Mouse (Mus musculus): ENCODE results near the gene Fuk. TPM values are rescaled to one million over a fixed set of nuclear protein-coding genes. Genes with fewer than 3 reads are reported as not detected.
"Not testable (repeated sequence)": the region's sequence is repeated elsewhere in the genome, so short reads cannot be mapped to it uniquely, and the experiment has no call there.

Gene Fuk
- total RNA-seq, 2 experiments from 2014 or later: 3.2 to 3.3 TPM

DNA sequence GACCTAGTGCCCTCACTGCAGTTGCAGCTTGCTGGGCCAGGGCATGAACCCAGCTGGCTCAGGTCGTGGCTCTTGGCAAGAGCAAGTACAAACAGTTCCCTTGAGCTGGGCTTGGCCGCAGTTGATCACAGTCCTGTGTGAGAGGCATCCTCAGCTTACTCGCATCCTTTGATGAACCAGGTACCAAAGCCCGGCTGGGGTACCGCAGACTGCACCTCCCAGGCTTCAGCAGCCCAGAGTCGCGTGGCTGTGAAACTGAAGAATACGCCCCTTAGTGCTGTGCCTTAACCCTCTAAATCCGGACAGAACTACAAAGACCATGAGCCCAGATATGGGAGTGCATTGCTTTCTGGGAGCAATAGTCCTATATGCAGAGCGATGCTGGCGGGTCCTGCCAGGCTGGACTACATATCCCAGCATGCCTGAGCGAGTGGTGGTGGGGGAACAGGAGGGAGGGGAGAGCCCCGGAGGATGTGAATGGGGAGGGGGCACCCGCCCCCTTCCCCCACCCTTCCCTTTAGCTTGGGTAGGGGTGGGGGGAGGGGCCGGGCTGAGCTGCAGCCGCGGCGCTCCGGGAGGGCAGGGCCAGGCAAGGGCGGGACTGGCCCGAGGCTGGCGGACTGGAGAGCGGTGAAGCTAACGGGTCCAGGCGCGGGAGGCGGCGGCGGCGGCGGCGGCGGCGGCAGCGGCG, 17.2 kb upstream of the Fuk start, which contains the start of gene St3gal2:
Gene St3gal2 (plus strand): TSS at position 582 of the 691 bp plus-strand sequence.
- DNase-seq: peak; percentile 95

DNA sequence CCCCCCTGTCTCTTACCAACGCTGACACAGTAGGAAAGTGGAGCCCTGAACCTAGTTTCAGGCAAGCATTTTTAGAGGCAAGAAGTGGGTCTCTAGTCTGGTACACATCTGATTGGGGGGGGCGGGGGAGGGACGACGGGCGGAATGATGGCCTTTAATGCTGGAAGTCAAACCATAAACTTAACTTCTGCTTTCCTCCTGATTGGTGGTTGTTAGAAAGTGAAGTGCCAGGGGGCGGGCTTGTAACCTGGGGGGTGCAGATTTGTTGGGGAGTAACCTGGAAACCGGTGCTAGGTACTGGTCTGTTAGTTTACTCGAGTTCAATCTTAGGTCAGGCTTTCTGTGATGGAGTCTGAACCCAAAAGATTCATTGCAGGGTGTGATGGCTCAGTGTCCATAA, 16.2 kb upstream of the Fuk start:
- no peak for DNase-seq

- DNase-seq: no peak
These were observed 15.7 kb upstream of the Fuk start for GRCm38 (mm10) chr8:110918027-110918426.

GRCm38 (mm10) chr8:110917415-110917814, 15.1 kb upstream of the Fuk start:
- DNase-seq: no peak

- no peak for DNase-seq
These were observed 9.6 kb upstream of the Fuk start for GRCm38 (mm10) chr8:110911576-110912570.

GRCm38 (mm10) chr8:110909850-110910249, 7.6 kb upstream of the Fuk start:
- DNase-seq: not testable (repeated sequence)

DNA sequence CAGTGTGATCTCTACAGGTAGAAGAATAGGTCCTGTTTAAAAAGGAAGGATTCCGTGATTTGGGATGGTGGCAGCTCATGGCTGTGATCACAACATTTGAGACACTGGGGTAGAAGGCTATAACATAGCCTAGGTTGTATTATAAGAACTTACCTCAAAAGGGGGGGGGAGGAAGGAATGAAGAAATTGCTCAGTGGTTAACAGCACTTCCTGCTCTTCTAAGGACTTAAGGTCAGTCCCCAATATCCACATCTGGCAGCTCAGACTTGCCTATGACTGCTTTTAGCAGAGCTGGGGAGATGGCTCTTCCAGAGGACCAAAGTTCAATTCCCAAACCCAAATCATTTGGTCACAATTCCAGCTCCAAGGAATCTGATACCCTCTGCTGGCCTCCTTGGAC, 4.4 kb upstream of the Fuk start:
- DNase-seq: no peak

GRCm38 (mm10) chr8:110905404-110905803, 3.1 kb upstream of the Fuk start:
- no peak for DNase-seq

- no peak for DNase-seq
These were observed 284 bp upstream of the Fuk start for GRCm38 (mm10) chr8:110902579-110902965.

DNA sequence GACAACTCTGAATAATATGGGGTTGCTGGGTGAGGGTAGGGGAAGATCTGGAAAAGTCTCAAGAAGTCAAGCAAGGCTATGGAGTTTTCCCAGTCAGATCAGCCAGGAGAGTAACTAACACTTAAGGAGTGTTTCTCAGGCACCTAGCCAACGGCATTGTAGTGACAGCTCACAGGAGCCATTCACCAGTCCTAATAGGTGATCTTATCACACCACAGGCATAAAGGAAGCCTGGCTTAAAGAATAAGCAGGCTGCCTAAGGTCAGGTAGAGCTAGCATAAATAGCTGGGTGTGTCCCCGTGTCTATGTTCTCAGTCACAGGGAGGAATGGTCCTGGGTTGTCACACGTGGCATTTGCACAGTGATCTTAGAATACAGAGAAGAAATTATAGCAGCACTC, 1.2 kb downstream of the Fuk start:
- no peak for DNase-seq

- DNase-seq: no peak
These were observed 4.8 kb downstream of the Fuk start for GRCm38 (mm10) chr8:110897495-110897894.

GRCm38 (mm10) chr8:110895812-110896211, 6.5 kb downstream of the Fuk start:
- DNase-seq: no peak

- DNase-seq: no peak
These were observed 7.0 kb downstream of the Fuk start for GRCm38 (mm10) chr8:110895254-110895653.

GRCm38 (mm10) chr8:110894851-110895250, 7.4 kb downstream of the Fuk start:
- DNase-seq: no peak

GRCm38 (mm10) chr8:110892913-110893312, 9.4 kb downstream of the Fuk start:
- no peak for DNase-seq

- no peak for DNase-seq
These were observed 10.2 kb downstream of the Fuk start for GRCm38 (mm10) chr8:110892040-110892439.

DNA sequence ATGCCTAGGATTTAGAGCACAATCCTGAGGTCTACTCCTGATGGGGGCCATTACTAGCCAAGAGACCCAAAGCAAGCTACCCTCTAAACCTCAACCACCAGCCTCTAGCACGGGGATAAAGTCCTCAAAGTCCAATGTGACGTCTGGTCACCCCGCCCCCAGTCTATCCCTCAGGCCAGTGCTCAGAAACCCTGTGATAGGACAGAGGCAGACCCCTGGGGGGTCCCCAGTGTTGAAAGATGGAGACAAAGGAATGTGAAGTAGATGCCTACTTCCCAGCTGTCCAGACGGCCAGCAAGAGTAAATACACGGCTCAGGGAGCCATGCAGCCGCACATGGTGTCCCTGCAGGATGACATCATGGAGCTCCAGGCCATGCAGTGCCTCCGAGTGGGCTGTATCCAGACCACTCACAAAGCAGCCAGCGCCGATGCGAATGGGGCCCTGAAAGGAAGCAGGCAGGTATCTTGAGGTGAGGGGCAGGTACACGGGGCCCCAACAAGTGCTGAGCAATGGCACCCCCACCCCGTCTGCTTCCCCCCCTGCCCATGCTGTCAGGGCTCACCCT, 12.3 kb downstream of the Fuk start:
- DNase-seq: no peak

GRCm38 (mm10) chr8:110888860-110889259, 13.4 kb downstream of the Fuk start:
- peak; percentile 54 for DNase-seq

DNA sequence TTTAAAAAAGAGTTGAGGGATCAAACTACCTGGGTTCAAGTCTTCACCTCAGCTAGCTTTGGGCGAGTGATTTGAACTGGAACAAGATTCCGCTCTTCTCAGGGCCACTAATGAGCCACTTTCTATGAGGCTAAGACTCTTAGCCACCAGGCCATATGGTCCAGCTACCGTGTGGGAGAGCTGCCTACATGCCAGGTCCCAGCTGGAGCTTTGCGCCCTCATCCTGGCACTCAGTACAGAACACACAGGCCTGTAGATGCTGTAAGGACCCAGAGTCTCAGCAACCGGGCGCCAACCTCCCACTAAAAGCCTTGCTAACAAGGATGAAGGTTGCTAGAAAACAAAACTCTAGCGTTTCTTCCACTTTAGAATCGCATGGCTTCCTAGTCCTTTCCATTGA, 13.8 kb downstream of the Fuk start:
- DNase-seq: no peak

- no peak for DNase-seq
These were observed 14.7 kb downstream of the Fuk start for GRCm38 (mm10) chr8:110887551-110887950.

DNA sequence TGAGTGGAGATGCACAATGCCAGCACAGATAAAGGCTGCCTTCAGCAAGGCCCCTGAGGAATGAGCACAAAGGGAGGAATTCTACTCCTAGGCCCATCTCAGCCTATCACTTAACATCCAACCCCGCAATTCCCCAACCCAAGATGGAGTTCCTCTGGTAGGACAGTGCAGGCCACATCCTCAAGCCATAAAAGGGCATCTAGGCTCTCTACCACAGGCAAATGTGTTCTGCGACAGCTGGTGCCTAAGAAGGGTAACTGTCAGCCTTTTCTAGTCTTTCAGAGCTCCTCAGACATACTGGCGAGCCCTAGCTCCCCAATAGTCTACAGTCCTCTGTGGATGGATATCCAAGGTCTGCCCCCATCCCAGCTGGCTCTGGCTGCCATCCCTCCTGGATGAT, 15.7 kb downstream of the Fuk start:
- DNase-seq: no peak

- DNase-seq: no peak
These were observed 18.5 kb downstream of the Fuk start for GRCm38 (mm10) chr8:110883824-110884223.

- no peak for DNase-seq
These were observed 20.5 kb downstream of the Fuk start for GRCm38 (mm10) chr8:110881741-110882310.

Data from gastrocnemius, postnatal 25 days (tissue).